Comparison of ENCODE assay signal across 21 mouse cellular contexts in the genomic region with DNA sequence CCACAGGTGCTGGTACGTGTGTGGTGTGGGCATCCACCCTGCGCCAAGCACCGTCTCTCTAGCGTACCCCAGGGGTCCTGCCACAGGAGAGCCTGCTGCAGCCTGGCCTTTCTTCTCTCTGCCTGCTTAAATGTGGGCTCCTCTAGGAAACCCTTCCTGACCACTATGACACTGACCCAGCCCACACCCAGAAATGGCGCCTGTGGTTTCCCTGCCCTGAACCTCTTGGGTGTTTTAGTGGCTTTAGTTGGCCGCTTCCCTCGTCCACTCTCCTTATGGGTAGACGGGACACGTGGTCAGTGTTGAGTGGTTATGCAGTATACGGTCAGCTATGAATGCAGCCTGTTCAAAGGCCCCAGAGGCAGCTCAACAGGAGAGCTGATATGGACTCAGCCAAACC. TPM values are rescaled to one million over a fixed set of nuclear protein-coding genes. Genes with fewer than 3 reads are reported as not detected.
A peak's percentile ranks its signal among the peaks of the same experiment; 100 is the strongest.
DNase-seq lines count a peak whose midpoint lies in the region; ATAC-seq lines count a peak whose summit lies in the region.
"Had no signal": no experiment of that assay in that cellular context is flagged by ENCODE, and none has a peak within 500 bp of the region (broad histone marks: within the 10 kb centered on the region; RNA-seq: fewer than 3 reads in every experiment).

No protein-coding gene starts in this region.

- no peak overlapping the region for H3K4me2 ChIP-seq in forebrain, embryonic 15.5 days (replicated peaks)
- no peak overlapping the region for H3K4me2 ChIP-seq in forebrain, embryonic 11.5 days (ENCODE audit: low read depth, low read length, severe bottlenecking)
- no peak overlapping the region for H3K4me2 ChIP-seq in kidney, embryonic 15.5 days
- H3K4me2 ChIP-seq: embryonic facial prominence, embryonic 12.5 days; hindbrain, embryonic 15.5 days; midbrain, embryonic 15.5 days had no signal

- no peaks in the 10 kb centered on the region for H3K27me3 ChIP-seq in forebrain, embryonic 15.5 days
- no peaks in the 10 kb centered on the region for H3K27me3 ChIP-seq in forebrain, embryonic 11.5 days (ENCODE audit: control insufficient read depth, insufficient read depth, low read length)
- no peaks in the 10 kb centered on the region for H3K27me3 ChIP-seq in kidney, embryonic 15.5 days
- H3K27me3 ChIP-seq: embryonic facial prominence, embryonic 12.5 days; hindbrain, embryonic 15.5 days; midbrain, embryonic 15.5 days had no signal

- H3K36me3 ChIP-seq in forebrain, embryonic 15.5 days: no peaks in the 10 kb centered on the region
- H3K36me3 ChIP-seq in forebrain, embryonic 11.5 days (ENCODE audit: control insufficient read depth, insufficient read depth, low read length): no peaks in the 10 kb centered on the region
- no peaks in the 10 kb centered on the region for H3K36me3 ChIP-seq in kidney, embryonic 15.5 days
- H3K36me3 ChIP-seq: embryonic facial prominence, embryonic 12.5 days; hindbrain, embryonic 15.5 days; midbrain, embryonic 15.5 days had no signal

- no peak for ATAC-seq in forebrain, embryonic 15.5 days (replicated peaks)
- no peak for ATAC-seq in forebrain, embryonic 11.5 days (replicated peaks; ENCODE audit: low FRiP score)
- peak; percentile 23; the same call in 1 of the 2 replicates for ATAC-seq in kidney, embryonic 15.5 days (replicated peaks; ENCODE audit: low FRiP score)
- ATAC-seq in monocyte, adult 5-6 weeks (replicated peaks; ENCODE audit: insufficient number of reproducible peaks, low FRiP score, low TSS enrichment, poor library complexity, severe bottlenecking): peak; percentile 46; the same call in 1 of the 2 replicates
- ATAC-seq: intestine, postnatal 0 days had no signal

- 92% methylated on average over 10 of the region's 10 CpGs for WGBS in forebrain, embryonic 15.5 days
- 92% methylated on average over 10 of the region's 10 CpGs for WGBS in forebrain, embryonic 11.5 days
- 72% methylated on average over 10 of the region's 10 CpGs for WGBS in kidney, embryonic 15.5 days

- no peaks in the 10 kb centered on the region for H3K9me3 ChIP-seq in forebrain, embryonic 15.5 days
- H3K9me3 ChIP-seq in forebrain, embryonic 11.5 days (ENCODE audit: control insufficient read depth, low read length): no peaks in the 10 kb centered on the region
- no peaks in the 10 kb centered on the region for H3K9me3 ChIP-seq in kidney, embryonic 15.5 days (replicated peaks)
- H3K9me3 ChIP-seq: embryonic facial prominence, embryonic 12.5 days; hindbrain, embryonic 15.5 days; midbrain, embryonic 15.5 days had no signal

- H3K4me1 ChIP-seq in forebrain, embryonic 15.5 days: peaks cover 55% of the 10 kb centered on the region
- peaks cover 3% of the 10 kb centered on the region; the same call in 1 of the 2 replicates for H3K4me1 ChIP-seq in forebrain, embryonic 11.5 days (replicated peaks; ENCODE audit: control insufficient read depth, insufficient read depth, low read length)
- peaks cover 56% of the 10 kb centered on the region for H3K4me1 ChIP-seq in kidney, embryonic 15.5 days

- no peak overlapping the region for H3K9ac ChIP-seq in forebrain, embryonic 15.5 days (replicated peaks)
- H3K9ac ChIP-seq in forebrain, embryonic 11.5 days (ENCODE audit: low read length): no peak overlapping the region
- H3K9ac ChIP-seq in kidney, embryonic 15.5 days: no peak overlapping the region
- H3K9ac ChIP-seq: hindbrain, embryonic 15.5 days; midbrain, embryonic 15.5 days had no signal

- H3K27ac ChIP-seq in forebrain, embryonic 15.5 days (replicated peaks): peak overlapping the region; percentile 67; the same call in 1 of the 2 replicates
- H3K27ac ChIP-seq in forebrain, embryonic 11.5 days (ENCODE audit: low read depth, low read length): no peak overlapping the region
- no peak overlapping the region for H3K27ac ChIP-seq in kidney, embryonic 15.5 days
- H3K27ac ChIP-seq: embryonic facial prominence, embryonic 12.5 days had no signal

- DNase-seq in forebrain, embryonic 11.5 days (ENCODE audit: low spot score): no peak
- no peak for DNase-seq in kidney, postnatal 14 days
- DNase-seq in 416B (ENCODE audit: low read depth): peak; percentile 48
- no peak for DNase-seq in kidney, adult 18-20 months
- no peak for DNase-seq in layer of hippocampus, adult 9-11 months
- DNase-seq: adrenal gland, adult 8-10 months; cerebellum, adult 11-12 months; liver; lung, postnatal 4 days; thymus, postnatal 36 days had no signal

- no peak overlapping the region for H3K4me3 ChIP-seq in forebrain, embryonic 15.5 days
- no peak overlapping the region for H3K4me3 ChIP-seq in forebrain, embryonic 11.5 days (ENCODE audit: low read depth, low read length)
- no peak overlapping the region for H3K4me3 ChIP-seq in kidney, embryonic 15.5 days (replicated peaks)
- H3K4me3 ChIP-seq: embryonic facial prominence, embryonic 12.5 days; hindbrain, embryonic 15.5 days; midbrain, embryonic 15.5 days had no signal

RNA-seq across cellular contexts. Expression of gene Stpg4, which starts 59.1 kb away (rescaled TPM):
- polyA plus RNA-seq in forebrain, embryonic 15.5 days (2015; fragmentation: Nextera tagmentation; extraction: Ambion mirVana): not detected in 2 replicates
- polyA plus RNA-seq in forebrain, embryonic 11.5 days (2014; fragmentation: Nextera tagmentation; extraction: Ambion mirVana): not detected in 2 replicates
- polyA plus RNA-seq in kidney, embryonic 15.5 days (2015; fragmentation: Nextera tagmentation; extraction: Ambion mirVana): not detected in 2 replicates
- total RNA-seq in monocyte, adult 5-6 weeks (2017): not detected in 3 replicates
- total RNA-seq: adrenal gland, adult 8-10 months; common myeloid progenitor, adult 5-6 weeks; layer of hippocampus, postnatal 10 days had no signal
- polyA plus RNA-seq: embryonic facial prominence, embryonic 12.5 days; heart, embryonic 16.5 days; hindbrain, embryonic 15.5 days; intestine, postnatal 0 days; neural tube, embryonic 14.5 days had no signal

Comparison
In these comparisons a context has a peak if more than half of its experiments do, and no peak if none do; other contexts are left out.
1. ATAC-seq: peak in kidney, embryonic 15.5 days (single experiment) and monocyte, adult 5-6 weeks (single experiment); none in forebrain, embryonic 15.5 days (single experiment) and forebrain, embryonic 11.5 days (single experiment).